Mouse (Mus musculus) cerebellum, adult 11 months (tissue): ENCODE data around the gene Ramac.

ENCODE experiments used
- DNase-seq: peaks from one replicate; pipeline ENCODE4 v3.0.0; 2022

Gene Ramac

GRCm38 (mm10) chr7:81762180-81763109 lies at the start of gene Ramac:
TSS of gene Ramac (plus strand) at chr7:81762925.
- peak; percentile 75 for DNase-seq

GRCm38 (mm10) chr7:81718657-81719056 lies 44.1 kb upstream of the Ramac start:
- DNase-seq = no peak

- no peak for DNase-seq
Measured at GRCm38 (mm10) chr7:81719216-81719661, 43.5 kb upstream of the Ramac start.

GRCm38 (mm10) chr7:81721271-81721670 lies 41.5 kb upstream of the Ramac start:
- DNase-seq = no peak

- DNase-seq = no peak
Measured at GRCm38 (mm10) chr7:81723851-81724250, 38.9 kb upstream of the Ramac start.

- no peak for DNase-seq
Measured at GRCm38 (mm10) chr7:81725986-81726727, 36.6 kb upstream of the Ramac start.

GRCm38 (mm10) chr7:81726728-81727005 lies 36.1 kb upstream of the Ramac start:
- DNase-seq = no peak

- no peak for DNase-seq
Measured at GRCm38 (mm10) chr7:81727716-81728115, 35.0 kb upstream of the Ramac start.

- no peak for DNase-seq
Measured at GRCm38 (mm10) chr7:81729787-81730186, 32.9 kb upstream of the Ramac start.

- DNase-seq = no peak
Measured at GRCm38 (mm10) chr7:81731181-81731651, 31.5 kb upstream of the Ramac start.

- no peak for DNase-seq
Measured at GRCm38 (mm10) chr7:81732183-81733089, 30.3 kb upstream of the Ramac start.

GRCm38 (mm10) chr7:81735300-81736048 lies 27.3 kb upstream of the Ramac start:
- no peak for DNase-seq

- DNase-seq = no peak
Measured at GRCm38 (mm10) chr7:81738720-81739385, 23.9 kb upstream of the Ramac start.

- no peak for DNase-seq
Measured at GRCm38 (mm10) chr7:81740010-81740409, 22.7 kb upstream of the Ramac start.

GRCm38 (mm10) chr7:81744145-81744544 lies 18.6 kb upstream of the Ramac start:
- DNase-seq = peak; percentile 15

- DNase-seq = no peak
Measured at GRCm38 (mm10) chr7:81747956-81748355, 14.8 kb upstream of the Ramac start.

- DNase-seq = peak; percentile 16
Measured at GRCm38 (mm10) chr7:81763110-81763845, 553 bp downstream of the Ramac start.

- no peak for DNase-seq
Measured at GRCm38 (mm10) chr7:81772786-81773539, 10.2 kb downstream of the Ramac start.

GRCm38 (mm10) chr7:81775325-81775724 lies 12.6 kb downstream of the Ramac start:
- no peak for DNase-seq

GRCm38 (mm10) chr7:81777667-81778218 lies 15.0 kb downstream of the Ramac start:
- DNase-seq = no peak
